Mouse (Mus musculus) C2C12 (cell line): ENCODE results near the gene Spns1. TPM values are rescaled to one million over a fixed set of nuclear protein-coding genes. Genes with fewer than 3 reads are reported as not detected.
"Not testable (repeated sequence)": the region's sequence is repeated elsewhere in the genome, so short reads cannot be mapped to it uniquely, and the experiment has no call there.

Experiments used
- H3K27me3 ChIP-seq: one replicate; pipeline ENCODE4 v1.6.1; 2011; ENCODE audit not compliant: control insufficient read depth, insufficient read depth, insufficient read length
- H3K36me3 ChIP-seq: one replicate; pipeline ENCODE4 v1.6.1; 2011; ENCODE audit not compliant: control insufficient read depth, insufficient read depth
- H3K4me3 ChIP-seq: one replicate; pipeline ENCODE4 v1.5.1; 2011; ENCODE audit warnings: mild to moderate bottlenecking, control low read depth; ENCODE audit not compliant: poor library complexity, insufficient read depth, severe bottlenecking
- H3K79me2 ChIP-seq: one replicate; pipeline ENCODE4 v1.6.1; 2011; ENCODE audit not compliant: control insufficient read depth, insufficient read depth
- H3K79me3 ChIP-seq: one replicate; pipeline ENCODE4 v1.6.1; 2011; ENCODE audit warnings: low read depth, control low read depth
- H3ac ChIP-seq: one replicate; pipeline ENCODE3; 2011; ENCODE audit warnings: low read depth; ENCODE audit not compliant: control insufficient read depth, insufficient read length
- CEBPB ChIP-seq: IDR thresholded peaks from one replicate; pipeline ENCODE4 v1.6.1; 2011; ENCODE audit warnings: low read depth, mild to moderate bottlenecking, control low read depth, moderate library complexity
- CTCF ChIP-seq: IDR thresholded peaks from one replicate; pipeline ENCODE4 v1.5.1; 2011; ENCODE audit not compliant: control insufficient read depth, insufficient read depth, insufficient read length
- FOSL1 ChIP-seq: IDR thresholded peaks from one replicate; pipeline ENCODE4 v1.8.0; 2011; ENCODE audit warnings: mild to moderate bottlenecking, low read length; ENCODE audit not compliant: poor library complexity, insufficient read depth, severe bottlenecking
- MAX ChIP-seq: IDR thresholded peaks from one replicate; pipeline ENCODE4 v1.6.1; 2011; ENCODE audit warnings: mild to moderate bottlenecking, control low read depth
- MYOD1 ChIP-seq: IDR thresholded peaks from one replicate; pipeline ENCODE4 v1.6.1; 2011; ENCODE audit warnings: low read depth; ENCODE audit not compliant: control insufficient read depth, insufficient read length
- MYOG ChIP-seq: IDR thresholded peaks from one replicate; pipeline ENCODE4 v1.6.1; 2011; ENCODE audit not compliant: control insufficient read depth, insufficient read length; ENCODE audit errors: extremely low read depth
- USF1 ChIP-seq: IDR thresholded peaks from one replicate; pipeline ENCODE4 v1.6.1; 2011; ENCODE audit warnings: low read depth, mild to moderate bottlenecking, control low read depth, moderate library complexity
- polyA plus RNA-seq: library from polyadenylated mRNA; unstranded; fragments of >200 nt; fragmentation: generic; extraction: Trizol; gene quantifications from one replicate; pipeline ENCODE4 v1.2.1, GENCODE M21; 2012; ENCODE audit warnings: missing spikeins

The Spns1 gene
- polyA plus RNA-seq, 1 experiment = 69.8 TPM

DNA sequence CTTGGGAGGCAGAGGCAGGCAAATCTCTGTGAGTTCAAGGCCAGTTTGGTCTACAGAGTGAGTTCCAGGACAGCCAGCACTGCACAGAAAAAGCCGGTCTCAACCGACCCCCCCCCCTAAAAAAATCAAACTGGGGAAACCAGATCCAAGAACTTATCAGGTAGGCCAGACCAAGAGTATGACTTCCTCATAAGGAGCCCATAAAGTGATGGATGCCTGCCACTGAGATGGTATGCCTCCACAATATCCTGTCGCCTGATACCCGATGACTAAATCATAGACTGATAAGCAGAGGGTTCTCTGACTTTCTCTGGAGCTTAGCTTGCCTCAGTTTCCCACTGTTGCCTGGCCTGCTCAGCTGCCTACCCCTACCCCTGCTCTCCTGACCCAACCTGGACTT, 20.6 kb upstream of the Spns1 start:
- H3K79me3 ChIP-seq = no peaks in the 10 kb centered on the region
- no peaks in the 10 kb centered on the region for H3K36me3 ChIP-seq
- no peak overlapping the region for H3ac ChIP-seq
- peaks cover 5% of the 10 kb centered on the region for H3K79me2 ChIP-seq
- no peak overlapping the region for H3K4me3 ChIP-seq
- no peak for TF ChIP-seq MYOD1
- TF ChIP-seq USF1 = no peak
- TF ChIP-seq FOSL1 = no peak
- TF ChIP-seq MYOG = no peak
- no peak for TF ChIP-seq MAX
- no peak for TF ChIP-seq CEBPB
- TF ChIP-seq CTCF = no peak
- H3K27me3 ChIP-seq = no peaks in the 10 kb centered on the region

DNA sequence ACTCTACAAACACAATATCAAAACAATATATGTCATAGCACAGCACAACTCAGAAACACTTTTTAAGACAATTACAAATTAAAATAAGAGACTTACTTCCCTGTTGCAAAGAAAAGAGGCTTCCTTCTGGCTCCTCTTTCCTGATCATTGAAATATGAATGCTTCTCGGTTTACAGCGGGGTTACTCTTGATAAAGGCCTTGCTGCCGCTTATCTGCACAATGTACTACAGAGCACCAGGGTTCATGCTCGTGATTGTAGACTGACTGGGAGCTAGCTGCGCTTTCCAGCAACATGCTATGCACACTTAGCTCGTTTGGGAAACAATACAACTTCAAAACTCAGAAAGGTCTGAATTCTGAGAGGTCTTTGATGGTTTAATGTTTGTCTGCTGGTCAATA, 20.0 kb upstream of the Spns1 start:
- no peak for TF ChIP-seq FOSL1
- no peak overlapping the region for H3K4me3 ChIP-seq
- no peak overlapping the region for H3ac ChIP-seq
- no peaks in the 10 kb centered on the region for H3K79me3 ChIP-seq
- H3K27me3 ChIP-seq = no peaks in the 10 kb centered on the region
- H3K79me2 ChIP-seq = peaks cover 5% of the 10 kb centered on the region
- H3K36me3 ChIP-seq = no peaks in the 10 kb centered on the region

DNA sequence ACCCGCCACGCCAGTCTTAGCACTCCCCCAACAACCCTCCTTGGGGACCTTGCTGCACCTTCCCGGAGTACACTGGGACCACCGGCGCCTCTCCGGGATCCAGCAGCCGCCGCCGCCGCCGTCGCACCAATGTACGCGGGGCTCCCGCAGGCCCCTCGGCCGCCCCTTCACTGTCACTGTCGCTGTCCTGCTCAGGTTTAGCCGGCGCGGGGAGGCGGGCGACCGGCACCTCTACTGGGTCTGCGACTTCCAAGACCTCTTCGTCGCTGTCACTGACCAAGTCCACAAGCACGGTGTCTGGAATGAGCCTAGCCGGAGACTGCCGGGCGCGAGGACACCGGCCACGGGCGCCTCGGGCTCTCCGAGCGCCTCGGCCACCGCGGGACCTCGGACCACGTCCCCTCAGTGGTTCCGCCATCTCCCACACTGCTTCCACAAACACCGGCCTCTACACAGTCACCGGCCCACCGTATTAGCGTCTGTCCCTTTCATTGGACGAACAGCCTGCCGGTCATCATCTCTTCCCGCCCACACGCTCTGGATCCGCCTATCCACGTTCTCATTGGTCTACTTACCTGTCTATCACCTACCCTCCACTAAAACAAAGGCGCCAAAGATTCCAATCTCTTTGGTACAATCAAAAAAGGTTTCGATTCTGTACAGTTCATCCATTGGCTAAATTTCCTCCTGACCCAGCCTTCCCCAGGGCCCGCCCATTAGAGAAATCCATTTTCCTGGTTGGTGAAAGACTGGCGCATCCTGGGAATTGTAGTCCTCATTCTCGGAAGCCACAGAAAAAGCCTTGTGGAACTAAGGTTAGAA, 19.3 kb upstream of the Spns1 start, which contains the start of gene Nfatc2ip:
Nfatc2ip (minus strand) TSS at position 440 of the 822 bp plus-strand sequence.
- H3K4me3 ChIP-seq = peak within 1 kb of the TSS; percentile 75
- H3K79me2 ChIP-seq = peaks cover 5% of the 10 kb centered on the region
- peak within 1 kb of the TSS; percentile 73 for H3ac ChIP-seq
- H3K27me3 ChIP-seq = no peaks in the 10 kb centered on the region
- no peaks in the 10 kb centered on the region for H3K36me3 ChIP-seq
- no peak for TF ChIP-seq MYOG
- H3K79me3 ChIP-seq = no peaks in the 10 kb centered on the region

DNA sequence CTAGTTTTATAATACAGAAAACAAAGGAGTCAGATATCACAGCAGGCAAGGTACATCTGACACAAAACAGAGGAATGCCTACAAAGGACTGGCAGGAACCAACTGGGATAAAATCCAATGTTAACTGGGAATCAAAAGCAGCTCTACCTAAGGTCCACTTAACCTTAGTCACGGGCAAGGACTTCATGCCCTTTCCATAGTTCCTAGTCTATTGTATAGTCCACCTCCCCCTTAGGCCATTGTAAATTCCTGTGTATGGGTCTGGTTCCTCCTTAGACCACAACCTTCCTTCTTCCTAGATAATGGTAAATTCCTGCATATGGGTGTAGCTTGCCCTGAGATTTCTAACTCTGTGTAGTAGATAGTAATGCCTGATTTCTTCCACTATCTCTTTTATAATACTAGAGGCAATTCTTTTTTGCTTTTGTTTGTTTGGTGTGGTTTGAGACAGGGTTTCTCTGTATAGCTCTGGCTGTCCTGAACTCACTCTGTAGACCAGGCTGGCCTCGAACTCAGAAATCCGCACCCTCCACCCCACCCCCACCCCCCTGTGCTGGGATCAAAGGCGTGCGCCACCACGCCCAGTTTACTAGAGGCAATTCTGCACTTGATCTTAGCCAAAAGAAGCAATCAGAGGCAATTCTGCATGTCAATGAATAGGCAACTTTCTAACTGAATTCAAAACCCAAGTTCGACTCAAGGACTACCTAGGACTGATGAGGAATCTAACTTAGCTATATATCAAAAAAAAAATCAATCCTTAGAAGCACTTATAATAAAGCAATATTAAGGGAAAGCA, 15.0 kb upstream of the Spns1 start:
- H3K36me3 ChIP-seq = peaks cover 13% of the 10 kb centered on the region
- H3ac ChIP-seq, H3K27me3 ChIP-seq, H3K79me2 ChIP-seq, H3K4me3 ChIP-seq, H3K79me3 ChIP-seq: not testable (repeated sequence)

DNA sequence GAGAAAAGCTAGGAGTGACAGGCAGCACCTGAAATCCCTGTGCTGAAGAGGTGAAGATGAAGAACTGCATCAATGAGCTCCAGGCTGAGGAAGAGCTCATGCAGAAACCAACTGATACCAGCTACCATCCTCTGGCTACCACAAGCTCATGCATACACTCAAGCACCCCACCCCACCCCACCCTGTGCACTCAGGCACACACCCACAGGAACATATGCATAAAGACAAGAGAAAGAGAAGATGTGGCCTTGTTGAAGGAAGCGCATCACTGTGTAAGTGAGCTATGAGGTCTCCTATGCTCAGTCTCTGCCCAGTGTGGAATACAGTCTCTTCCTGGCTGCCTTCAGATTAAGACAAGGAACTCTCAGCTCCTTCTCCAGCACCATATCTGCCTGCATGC, 10.9 kb upstream of the Spns1 start:
- H3K79me2 ChIP-seq = no peaks in the 10 kb centered on the region
- H3K36me3 ChIP-seq = peaks cover 16% of the 10 kb centered on the region
- H3K27me3 ChIP-seq = no peaks in the 10 kb centered on the region
- TF ChIP-seq MYOD1 (no peak), MYOG (no peak), USF1 (no peak), CTCF (no peak), MAX (no peak), CEBPB (no peak), FOSL1 (no peak)
- H3K4me3 ChIP-seq = no peak overlapping the region
- no peaks in the 10 kb centered on the region for H3K79me3 ChIP-seq
- no peak overlapping the region for H3ac ChIP-seq

DNA sequence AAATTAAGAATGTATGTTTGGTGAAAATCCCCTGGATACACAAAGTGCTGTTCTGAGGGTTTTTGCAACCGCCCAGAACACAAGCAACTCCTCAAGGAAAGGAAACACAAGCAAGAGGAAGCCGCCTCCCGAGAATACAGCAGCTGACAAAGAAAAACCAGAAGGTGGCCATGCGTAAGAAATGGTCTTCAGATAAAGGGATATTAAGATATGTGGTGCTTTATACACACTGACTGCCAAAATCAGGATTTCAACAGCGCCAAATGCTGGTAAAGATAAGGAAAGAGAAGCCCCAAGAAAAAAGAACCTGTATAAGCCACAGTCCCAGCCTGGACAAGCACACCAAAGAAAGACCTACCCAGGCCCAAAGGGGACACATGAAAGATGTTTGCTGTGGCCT, 6.3 kb upstream of the Spns1 start:
- no peaks in the 10 kb centered on the region for H3K79me3 ChIP-seq
- no peak overlapping the region for H3ac ChIP-seq
- no peaks in the 10 kb centered on the region for H3K79me2 ChIP-seq
- H3K27me3 ChIP-seq = no peaks in the 10 kb centered on the region
- TF ChIP-seq CEBPB (no peak), MYOG (no peak), CTCF (no peak), MYOD1 (no peak), USF1 (no peak), FOSL1 (no peak), MAX (no peak)
- no peak overlapping the region for H3K4me3 ChIP-seq
- peaks cover 3% of the 10 kb centered on the region for H3K36me3 ChIP-seq
